Mouse (Mus musculus) ES-Bruce4 (cell line): ENCODE data around the gene Rps6kb2.

Experiments
- CTCF ChIP-seq: IDR thresholded peaks from one replicate; pipeline ENCODE4 v1.8.1; 2011; ENCODE audit warnings: low read depth, low read length
- EP300 ChIP-seq: IDR thresholded peaks from 2 replicates; pipeline ENCODE4 v1.6.1; 2011; ENCODE audit warnings: low read depth, low read length; ENCODE audit not compliant: insufficient read depth
- POLR2A ChIP-seq: IDR thresholded peaks from one replicate; pipeline ENCODE4 v1.8.1; 2011; ENCODE audit warnings: low read length; ENCODE audit not compliant: insufficient read depth

DNA sequence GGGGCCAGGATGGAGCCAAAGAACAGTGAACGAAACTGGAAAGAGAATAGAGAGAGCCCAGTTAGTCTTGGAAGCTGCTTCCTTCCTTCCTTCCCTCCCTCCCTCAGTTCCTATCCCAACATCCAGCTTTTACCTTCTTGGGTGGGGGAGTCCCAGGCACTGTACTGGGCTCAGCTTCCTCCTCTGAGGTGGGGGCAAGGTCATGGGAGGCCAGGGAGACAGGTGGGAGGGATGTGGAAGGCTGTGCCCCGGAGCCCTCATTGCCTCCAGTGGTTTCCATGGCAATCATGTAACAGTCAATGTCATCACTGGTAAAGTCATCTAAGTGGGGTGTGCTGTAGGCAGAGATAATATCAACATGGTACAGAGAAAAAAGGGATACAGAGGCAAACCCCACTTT is 32.9 kb upstream of the Rps6kb2 start:
- TF ChIP-seq EP300 (no peak), POLR2A (no peak), CTCF (no peak)
